Mouse (Mus musculus) limb, embryonic 10.5 days (tissue): ENCODE data around the gene Scap. TPM values are rescaled to one million over a fixed set of nuclear protein-coding genes. Genes with fewer than 3 reads are reported as not detected.
A peak's percentile ranks its signal among the peaks of the same experiment; 100 is the strongest.

Source experiments
- DNase-seq: peaks from one replicate; pipeline ENCODE4 v3.0.0-alpha.2; 2017; ENCODE audit warnings: low spot score
- H3K27ac ChIP-seq: fragments of 300-500 bp; sonication (generic); 2 replicates; pipeline ENCODE4 v1.5.1; 2016; ENCODE audit warnings: mild to moderate bottlenecking
- H3K27me3 ChIP-seq: fragments of 300-500 bp; sonication (generic); 2 replicates; pipeline ENCODE4 v1.6.1; 2016; ENCODE audit warnings: low read depth, mild to moderate bottlenecking; ENCODE audit not compliant: poor library complexity, severe bottlenecking
- H3K36me3 ChIP-seq: fragments of 300-500 bp; sonication (generic); 2 replicates; pipeline ENCODE4 v1.6.1; 2016; ENCODE audit warnings: mild to moderate bottlenecking, moderate library complexity
- H3K4me1 ChIP-seq: fragments of 300-500 bp; sonication (generic); 2 replicates; pipeline ENCODE4 v1.6.1; 2016
- H3K4me3 ChIP-seq: fragments of 300-500 bp; sonication (generic); 2 replicates; pipeline ENCODE4 v1.5.1; 2016; ENCODE audit warnings: mild to moderate bottlenecking, moderate library complexity
- H3K9me3 ChIP-seq: fragments of 300-500 bp; sonication (generic); replicated peaks from 2 replicates; pipeline ENCODE4 v1.6.1; 2016; ENCODE audit warnings: mild to moderate bottlenecking
- WGBS: fragments of 180-500 bp; shearing (Covaris S2); methylation state at CpG from one replicate; pipeline ENCODE4 v1.1.7; 2016; 5-methylcytosine and 5-hydroxymethylcytosine counted together
- polyA plus RNA-seq: library from polyadenylated mRNA; unstranded; fragments of >200 nt; fragmentation: Nextera tagmentation; extraction: Ambion mirVana; gene quantifications from 2 replicates; pipeline ENCODE4 v1.2.1, GENCODE M21; 2016

The Scap gene
- polyA plus RNA-seq, 1 experiment from 2014 or later = 41.7 TPM

- no peaks in the 10 kb centered on the region for H3K27me3 ChIP-seq
- WGBS = 3% methylated on average over 41 of the region's 41 CpGs
- no peak for DNase-seq
- H3K4me1 ChIP-seq = peaks cover 19% of the 10 kb centered on the region
- peak overlapping the region; percentile 93 for H3K4me3 ChIP-seq
- peaks cover 23% of the 10 kb centered on the region for H3K36me3 ChIP-seq
- H3K27ac ChIP-seq = peak overlapping the region; percentile 88
- no peaks in the 10 kb centered on the region for H3K9me3 ChIP-seq
These were observed 74.4 kb downstream of the Scap start for GRCm38 (mm10) chr9:110407311-110408098.

GRCm38 (mm10) chr9:110408099-110408773 lies 75.1 kb downstream of the Scap start, which contains the start of gene Ptpn23:
Ptpn23 (minus strand) TSS chr9:110408213.
- Histone ChIP-seq H3K27ac (peak within 1 kb of the TSS; percentile 88), H3K4me1 (peaks cover 19% of the 10 kb centered on the region), H3K4me3 (peak within 1 kb of the TSS; percentile 93), H3K9me3 (no peaks in the 10 kb centered on the region), H3K36me3 (peaks cover 23% of the 10 kb centered on the region), H3K27me3 (no peaks in the 10 kb centered on the region)
- WGBS = under 1% methylated on average over 39 of the region's 39 CpGs
- DNase-seq = peak; percentile 98

GRCm38 (mm10) chr9:110410908-110411887 lies 78.1 kb downstream of the Scap start:
- Histone ChIP-seq H3K9me3 (no peaks in the 10 kb centered on the region), H3K27ac (no peak overlapping the region), H3K36me3 (no peaks in the 10 kb centered on the region), H3K27me3 (no peaks in the 10 kb centered on the region), H3K4me1 (peaks cover 19% of the 10 kb centered on the region), H3K4me3 (no peak overlapping the region)
- DNase-seq = peak; percentile 87
- WGBS = 41% methylated on average over 6 of the region's 6 CpGs

- H3K9me3 ChIP-seq = no peaks in the 10 kb centered on the region
- no peak overlapping the region for H3K27ac ChIP-seq
- no peak overlapping the region for H3K4me3 ChIP-seq
- H3K27me3 ChIP-seq = no peaks in the 10 kb centered on the region
- no peak for DNase-seq
- peaks cover 8% of the 10 kb centered on the region for H3K4me1 ChIP-seq
- H3K36me3 ChIP-seq = no peaks in the 10 kb centered on the region
- WGBS = 86% methylated on average over 7 of the region's 7 CpGs
These were observed 79.8 kb downstream of the Scap start for GRCm38 (mm10) chr9:110412926-110413325.

- H3K36me3 ChIP-seq = no peaks in the 10 kb centered on the region
- H3K4me3 ChIP-seq = no peak overlapping the region
- H3K9me3 ChIP-seq = no peaks in the 10 kb centered on the region
- no peaks in the 10 kb centered on the region for H3K27me3 ChIP-seq
- peak; percentile 60 for DNase-seq
- peaks cover 4% of the 10 kb centered on the region for H3K4me1 ChIP-seq
- no peak overlapping the region for H3K27ac ChIP-seq
- WGBS = 66% methylated on average over 9 of the region's 9 CpGs
These were observed 80.7 kb downstream of the Scap start for GRCm38 (mm10) chr9:110413785-110414184.

GRCm38 (mm10) chr9:110419511-110420112 lies 86.5 kb downstream of the Scap start, which contains the start of gene Ngp:
Ngp (plus strand) TSS chr9:110419747.
- 91% methylated on average over 12 of the region's 12 CpGs for WGBS
- no peaks in the 10 kb centered on the region for H3K9me3 ChIP-seq

DNA sequence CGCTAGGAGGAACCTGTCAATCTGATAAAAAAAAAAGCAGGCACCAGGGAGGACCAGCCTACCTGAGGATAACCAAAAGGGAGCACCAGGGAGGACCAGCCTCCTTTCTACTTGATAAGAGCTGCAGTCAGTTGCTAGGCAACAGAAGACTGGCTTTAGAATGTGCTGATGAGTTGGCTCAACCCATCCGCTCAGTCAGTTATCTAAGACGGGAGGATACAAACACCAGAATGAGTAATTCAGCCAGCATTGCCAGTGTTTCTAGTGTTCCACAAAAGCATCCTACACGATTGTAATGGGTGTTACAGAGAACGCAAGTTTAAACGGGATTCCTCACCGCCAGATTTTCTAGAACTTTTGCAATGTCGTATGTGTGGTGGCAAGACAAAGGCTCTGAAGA lies 98.2 kb downstream of the Scap start:
- H3K36me3 ChIP-seq = peaks cover 55% of the 10 kb centered on the region
- WGBS = 88% methylated on average over 8 of the region's 8 CpGs
- no peaks in the 10 kb centered on the region for H3K9me3 ChIP-seq
- H3K27me3 ChIP-seq = no peaks in the 10 kb centered on the region
- no peaks in the 10 kb centered on the region for H3K4me1 ChIP-seq
- no peak for DNase-seq
- no peak overlapping the region for H3K4me3 ChIP-seq
- no peak overlapping the region for H3K27ac ChIP-seq

More at GRCm38 (mm10) chr9:110419511-110420112, 86.5 kb downstream of the Scap start, which contains the start of gene Ngp:
- DNase-seq = no peak
- H3K27me3 ChIP-seq = no peaks in the 10 kb centered on the region
- no peaks in the 10 kb centered on the region for H3K36me3 ChIP-seq
- no peak within 1 kb of the TSS for H3K27ac ChIP-seq
- H3K4me1 ChIP-seq = no peaks in the 10 kb centered on the region
- no peak within 1 kb of the TSS for H3K4me3 ChIP-seq

- Histone ChIP-seq H3K4me1 (no peaks in the 10 kb centered on the region), H3K27me3 (no peaks in the 10 kb centered on the region), H3K9me3 (no peaks in the 10 kb centered on the region), H3K4me3 (no peak overlapping the region), H3K27ac (no peak overlapping the region), H3K36me3 (peaks cover 45% of the 10 kb centered on the region)
- DNase-seq = no peak
- 97% methylated on average over 2 of the region's 2 CpGs for WGBS
These were observed 100.0 kb downstream of the Scap start for GRCm38 (mm10) chr9:110433045-110433444.

Other genes starting within 250 kb of the Scap start
- gene Smarcc1, start 215.6 kb upstream of the Scap start, polyA plus RNA-seq = 208 and 227 TPM in 2 replicates
- gene Dhx30, start 215.5 kb upstream of the Scap start, polyA plus RNA-seq = 195 and 219 TPM in 2 replicates
- 0.11 and 0.13 TPM in 2 replicates for gene Cspg5, start 89.5 kb upstream of the Scap start, polyA plus RNA-seq
- gene Elp6, start 28.1 kb upstream of the Scap start, polyA plus RNA-seq = 46.6 and 46.7 TPM in 2 replicates
- 18.0 and 18.5 TPM in 2 replicates for gene Ptpn23, start 74.9 kb downstream of the Scap start, polyA plus RNA-seq
- not detected in 2 replicates for gene Ngp, start 86.5 kb downstream of the Scap start, polyA plus RNA-seq
- 8.5 and 10.3 TPM in 2 replicates for gene Klhl18, start 143.4 kb downstream of the Scap start, polyA plus RNA-seq
- 0.74 and 0.75 TPM in 2 replicates for gene Kif9, start 143.7 kb downstream of the Scap start, polyA plus RNA-seq
- gene Setd2, start 199.3 kb downstream of the Scap start, polyA plus RNA-seq = 36.4 and 42.5 TPM in 2 replicates